Mouse (Mus musculus): ENCODE data around the gene Dbi.

DNA sequence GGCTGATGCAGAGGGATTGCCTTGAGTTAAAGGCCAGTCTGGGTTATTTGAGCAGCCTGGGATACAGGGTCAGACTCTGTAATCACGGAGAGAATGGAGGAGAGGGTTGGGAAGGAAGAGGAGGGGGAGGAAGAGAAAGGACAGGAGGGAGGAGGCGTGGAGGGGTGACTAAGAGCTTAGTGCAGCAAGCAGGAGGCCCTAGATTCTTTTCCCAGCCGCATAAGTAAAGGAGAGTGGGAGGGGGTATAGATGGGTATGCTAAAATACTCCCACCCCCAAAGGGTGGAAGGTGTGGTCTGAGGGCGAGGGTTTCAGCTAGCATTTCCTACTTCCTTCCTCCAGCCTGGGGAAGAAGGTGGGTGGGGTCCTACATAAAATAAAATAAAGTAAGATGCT is 46.6 kb downstream of the Dbi start:
- no peak for TF ChIP-seq MYOG (IDR thresholded peaks at IDR 0.05; ENCODE audit: control insufficient read depth in 1 of 3, insufficient read depth in 1 of 3, insufficient read length in 2 of 3, low read depth in 2 of 3)
- TF ChIP-seq POLR2AphosphoS2 (IDR thresholded peaks at IDR 0.05; ENCODE audit: insufficient read length, low read depth): no peak
- no peak for TF ChIP-seq POLR2A (IDR thresholded peaks at IDR 0.05; ENCODE audit: insufficient read length, low read depth)
- no peak for TF ChIP-seq MAX (IDR thresholded peaks at IDR 0.05; ENCODE audit: low read depth)
- no peak for TF ChIP-seq E2F4 (IDR thresholded peaks at IDR 0.05; ENCODE audit: insufficient read depth)
- no peak for TF ChIP-seq TCF12 (IDR thresholded peaks at IDR 0.05; ENCODE audit: insufficient read depth, poor library complexity, severe bottlenecking)
- TF ChIP-seq MYOD1 (IDR thresholded peaks at IDR 0.05; ENCODE audit: control insufficient read depth in 1 of 3, insufficient read length in 2 of 3, low read depth in 2 of 3): no peak

Measured in myocyte (in vitro differentiated cells).